Mouse (Mus musculus): ENCODE data around the gene Hist1h2bn.
"Not testable (repeated sequence)": the region's sequence is repeated elsewhere in the genome, so short reads cannot be mapped to it uniquely, and the experiment has no call there.

Gene Hist1h2bn

GRCm38 (mm10) chr13:21782361-21783254, 28.7 kb downstream of the Hist1h2bn start:
- DNase-seq = not testable (repeated sequence)

GRCm38 (mm10) chr13:21783255-21783617, 29.3 kb downstream of the Hist1h2bn start, which contains the start of gene Hist1h3i:
Gene Hist1h3i, minus strand, starts transcription at chr13:21783370.
- DNase-seq = peak; percentile 46 to 73

- peak in 1 of 2 experiments; percentile 17 for DNase-seq
Observed at GRCm38 (mm10) chr13:21783734-21784161, 29.8 kb downstream of the Hist1h2bn start.

GRCm38 (mm10) chr13:21784311-21784710, 30.4 kb downstream of the Hist1h2bn start:
- DNase-seq = no peak

- DNase-seq = no peak
Observed at GRCm38 (mm10) chr13:21786189-21786898, 32.4 kb downstream of the Hist1h2bn start.

GRCm38 (mm10) chr13:21786899-21787629, 33.1 kb downstream of the Hist1h2bn start, which contains the start of the genes Hist1h2an and Hist1h2bp:
Gene Hist1h2an, minus strand, starts transcription at chr13:21787218.
Gene Hist1h2bp, plus strand, starts transcription at chr13:21787461.
- DNase-seq = peak; percentile 76 to 93

GRCm38 (mm10) chr13:21787760-21788593, 34.1 kb downstream of the Hist1h2bn start:
- no peak for DNase-seq

- no peak for DNase-seq
Observed at GRCm38 (mm10) chr13:21789925-21790324, 36.0 kb downstream of the Hist1h2bn start.

- no peak for DNase-seq
Observed at GRCm38 (mm10) chr13:21790601-21791283, 36.8 kb downstream of the Hist1h2bn start.

GRCm38 (mm10) chr13:21795584-21795983, 41.7 kb downstream of the Hist1h2bn start:
- DNase-seq = no peak

GRCm38 (mm10) chr13:21797163-21797562, 43.2 kb downstream of the Hist1h2bn start:
- DNase-seq = not testable (repeated sequence)

GRCm38 (mm10) chr13:21803058-21803457, 49.1 kb downstream of the Hist1h2bn start:
- not testable (repeated sequence) for DNase-seq

All from kidney, postnatal 36 days (tissue).